Mouse (Mus musculus) neural tube, embryonic 13.5 days (tissue): ENCODE results near the gene Wnk1. TPM values are rescaled to one million over a fixed set of nuclear protein-coding genes. Genes with fewer than 3 reads are reported as not detected.
A peak's percentile ranks its signal among the peaks of the same experiment; 100 is the strongest.

Experiments used
- ATAC-seq: fragments of 200-750 bp; cut with Nextera tagmentation; 2 replicates; pipeline ENCODE4 v1.8.0; 2017; ENCODE audit warnings: low read depth, mild to moderate bottlenecking, moderate TSS enrichment, moderate library complexity
- H3K27ac ChIP-seq: fragments of 300-500 bp; sonication (generic); replicated peaks from 2 replicates; pipeline ENCODE4 v1.5.1; 2015; ENCODE audit warnings: moderate library complexity, mild to moderate bottlenecking, inconsistent platforms
- H3K27me3 ChIP-seq: fragments of 300-500 bp; sonication (generic); 2 replicates; pipeline ENCODE4 v1.6.1; 2015; ENCODE audit warnings: mild to moderate bottlenecking, inconsistent platforms
- H3K36me3 ChIP-seq: fragments of 300-500 bp; sonication (generic); 2 replicates; pipeline ENCODE4 v1.6.1; 2015; ENCODE audit warnings: mild to moderate bottlenecking, inconsistent platforms
- H3K4me1 ChIP-seq: fragments of 300-500 bp; sonication (generic); replicated peaks from 2 replicates; pipeline ENCODE4 v1.6.1; 2015; ENCODE audit warnings: inconsistent platforms
- H3K4me2 ChIP-seq: fragments of 300-500 bp; sonication (generic); 2 replicates; pipeline ENCODE4 v1.6.1; 2015; ENCODE audit warnings: inconsistent platforms, mild to moderate bottlenecking, moderate library complexity
- H3K4me3 ChIP-seq: fragments of 300-500 bp; sonication (generic); 2 replicates; pipeline ENCODE4 v1.5.1; 2015; ENCODE audit warnings: mild to moderate bottlenecking, inconsistent platforms
- H3K9ac ChIP-seq: fragments of 300-500 bp; sonication (generic); 2 replicates; pipeline ENCODE4 v1.6.1; 2015; ENCODE audit warnings: moderate library complexity, mild to moderate bottlenecking, inconsistent platforms
- H3K9me3 ChIP-seq: fragments of 300-500 bp; sonication (generic); 2 replicates; pipeline ENCODE4 v1.6.1; 2016; ENCODE audit warnings: inconsistent platforms
- WGBS: fragments of 180-500 bp; shearing (Covaris S2); methylation state at CpG from one replicate; pipeline ENCODE4 v1.1.7; 2015; 5-methylcytosine and 5-hydroxymethylcytosine counted together
- polyA plus RNA-seq: library from polyadenylated mRNA; unstranded; fragments of >200 nt; fragmentation: Nextera tagmentation; extraction: Ambion mirVana; gene quantifications from 2 replicates; pipeline ENCODE4 v1.2.1, GENCODE M21; 2015

Gene Wnk1
- polyA plus RNA-seq, 1 experiment from 2014 or later: 51.0 TPM

GRCm38 (mm10) chr6:119924235-119925005 is 114.1 kb downstream of the Wnk1 start:
- Histone ChIP-seq H3K9me3 (no peaks in the 10 kb centered on the region), H3K4me1 (no peaks in the 10 kb centered on the region), H3K9ac (no peak overlapping the region), H3K27ac (no peak overlapping the region), H3K27me3 (no peaks in the 10 kb centered on the region), H3K36me3 (peaks cover 93% of the 10 kb centered on the region), H3K4me3 (no peak overlapping the region), H3K4me2 (no peak overlapping the region)
- no peak for ATAC-seq
- WGBS: 47% methylated on average over 4 of the region's 4 CpGs

- H3K4me1 ChIP-seq: no peaks in the 10 kb centered on the region
- no peaks in the 10 kb centered on the region for H3K9me3 ChIP-seq
- H3K4me3 ChIP-seq: no peak overlapping the region
- H3K36me3 ChIP-seq: peaks cover 92% of the 10 kb centered on the region
- H3K27me3 ChIP-seq: no peaks in the 10 kb centered on the region
- H3K9ac ChIP-seq: no peak overlapping the region
- 93% methylated on average over 4 of the region's 4 CpGs for WGBS
- H3K27ac ChIP-seq: no peak overlapping the region
- H3K4me2 ChIP-seq: no peak overlapping the region
- ATAC-seq: no peak
Measured at GRCm38 (mm10) chr6:119922544-119922943, 115.9 kb downstream of the Wnk1 start.

GRCm38 (mm10) chr6:119922136-119922535 is 116.3 kb downstream of the Wnk1 start:
- no peaks in the 10 kb centered on the region for H3K9me3 ChIP-seq
- H3K4me1 ChIP-seq: no peaks in the 10 kb centered on the region
- H3K4me2 ChIP-seq: no peak overlapping the region
- no peak for ATAC-seq
- WGBS: 78% methylated on average over 3 of the region's 3 CpGs
- no peak overlapping the region for H3K4me3 ChIP-seq
- H3K27ac ChIP-seq: no peak overlapping the region
- peaks cover 92% of the 10 kb centered on the region for H3K36me3 ChIP-seq
- no peaks in the 10 kb centered on the region for H3K27me3 ChIP-seq
- no peak overlapping the region for H3K9ac ChIP-seq

GRCm38 (mm10) chr6:119918561-119919181 is 119.8 kb downstream of the Wnk1 start:
- no peak overlapping the region for H3K4me2 ChIP-seq
- peaks cover 90% of the 10 kb centered on the region for H3K36me3 ChIP-seq
- WGBS: 90% methylated on average over 16 of the region's 16 CpGs
- no peak for ATAC-seq
- H3K9me3 ChIP-seq: no peaks in the 10 kb centered on the region
- H3K27ac ChIP-seq: no peak overlapping the region
- no peaks in the 10 kb centered on the region for H3K27me3 ChIP-seq
- no peaks in the 10 kb centered on the region for H3K4me1 ChIP-seq
- no peak overlapping the region for H3K4me3 ChIP-seq
- no peak overlapping the region for H3K9ac ChIP-seq

- Histone ChIP-seq H3K36me3 (peaks cover 85% of the 10 kb centered on the region), H3K9me3 (no peaks in the 10 kb centered on the region), H3K4me3 (no peak overlapping the region), H3K4me2 (no peak overlapping the region), H3K27me3 (no peaks in the 10 kb centered on the region), H3K27ac (no peak overlapping the region), H3K9ac (no peak overlapping the region), H3K4me1 (no peaks in the 10 kb centered on the region)
- ATAC-seq: no peak
- WGBS: 86% methylated on average over 5 of the region's 5 CpGs
Measured at GRCm38 (mm10) chr6:119915710-119916109, 122.8 kb downstream of the Wnk1 start.

GRCm38 (mm10) chr6:119912046-119912445 is 126.4 kb downstream of the Wnk1 start:
- Histone ChIP-seq H3K4me1 (no peaks in the 10 kb centered on the region), H3K4me3 (no peak overlapping the region), H3K9ac (no peak overlapping the region), H3K36me3 (peaks cover 51% of the 10 kb centered on the region), H3K9me3 (no peaks in the 10 kb centered on the region), H3K27me3 (no peaks in the 10 kb centered on the region), H3K4me2 (no peak overlapping the region), H3K27ac (no peak overlapping the region)
- no peak for ATAC-seq
- WGBS: 76% methylated on average over 5 of the region's 5 CpGs

GRCm38 (mm10) chr6:119905461-119905860 is 133.0 kb downstream of the Wnk1 start:
- H3K4me3 ChIP-seq: no peak overlapping the region
- peaks cover 20% of the 10 kb centered on the region for H3K4me1 ChIP-seq
- no peak overlapping the region for H3K27ac ChIP-seq
- no peaks in the 10 kb centered on the region for H3K9me3 ChIP-seq
- no peaks in the 10 kb centered on the region for H3K27me3 ChIP-seq
- 92% methylated on average over 5 of the region's 5 CpGs for WGBS
- no peak overlapping the region for H3K9ac ChIP-seq
- no peak overlapping the region for H3K4me2 ChIP-seq
- ATAC-seq: no peak
- H3K36me3 ChIP-seq: 0 out of 2 replicates have a peak, but pooled peaks cover 3% of the 10 kb centered on the region

GRCm38 (mm10) chr6:119903081-119903789 is 135.2 kb downstream of the Wnk1 start:
- Histone ChIP-seq H3K4me1 (peaks cover 20% of the 10 kb centered on the region), H3K27me3 (no peaks in the 10 kb centered on the region), H3K36me3 (0 out of 2 replicates have a peak, but pooled peaks cover 3% of the 10 kb centered on the region), H3K4me2 (peak overlapping the region; percentile 74), H3K9ac (peak overlapping the region; percentile 97), H3K4me3 (peak overlapping the region; percentile 98), H3K9me3 (no peaks in the 10 kb centered on the region), H3K27ac (peak overlapping the region; percentile 92)
- 22% methylated on average over 15 of the region's 15 CpGs for WGBS
- ATAC-seq: peak; percentile 44; the same call in 1 of the 2 replicates

- ATAC-seq: peak; percentile 91
- Histone ChIP-seq H3K9ac (peak within 1 kb of the TSS; percentile 97), H3K27ac (peak within 1 kb of the TSS; percentile 92), H3K4me3 (peak within 1 kb of the TSS; percentile 98), H3K4me2 (peak within 1 kb of the TSS; percentile 74), H3K9me3 (no peaks in the 10 kb centered on the region), H3K4me1 (peaks cover 20% of the 10 kb centered on the region), H3K27me3 (no peaks in the 10 kb centered on the region), H3K36me3 (0 out of 2 replicates have a peak, but pooled peaks cover 3% of the 10 kb centered on the region)
- 1% methylated on average over 67 of the region's 67 CpGs for WGBS
Measured at GRCm38 (mm10) chr6:119902204-119903080, 136.0 kb downstream of the Wnk1 start, which contains the start of gene Rad52. TSS of gene Rad52 (plus strand) at chr6:119902698.

GRCm38 (mm10) chr6:119892711-119893110 is 145.8 kb downstream of the Wnk1 start:
- H3K36me3 ChIP-seq: no peaks in the 10 kb centered on the region
- H3K4me1 ChIP-seq: no peaks in the 10 kb centered on the region
- H3K4me2 ChIP-seq: no peak overlapping the region
- H3K9ac ChIP-seq: no peak overlapping the region
- ATAC-seq: no peak
- no peaks in the 10 kb centered on the region for H3K9me3 ChIP-seq
- H3K27ac ChIP-seq: no peak overlapping the region
- 0 out of 2 replicates have a peak, but pooled peaks cover 2% of the 10 kb centered on the region for H3K27me3 ChIP-seq
- H3K4me3 ChIP-seq: no peak overlapping the region
- WGBS: 92% methylated on average over 7 of the region's 7 CpGs

GRCm38 (mm10) chr6:119883151-119883550 is 155.3 kb downstream of the Wnk1 start:
- Histone ChIP-seq H3K9me3 (no peaks in the 10 kb centered on the region), H3K4me2 (no peak overlapping the region), H3K4me1 (no peaks in the 10 kb centered on the region), H3K27ac (no peak overlapping the region), H3K27me3 (no peaks in the 10 kb centered on the region), H3K4me3 (no peak overlapping the region), H3K9ac (no peak overlapping the region), H3K36me3 (no peaks in the 10 kb centered on the region)
- ATAC-seq: no peak
- 77% methylated on average over 7 of the region's 7 CpGs for WGBS
